Mouse (Mus musculus): ENCODE results near the gene Cit.

DNA sequence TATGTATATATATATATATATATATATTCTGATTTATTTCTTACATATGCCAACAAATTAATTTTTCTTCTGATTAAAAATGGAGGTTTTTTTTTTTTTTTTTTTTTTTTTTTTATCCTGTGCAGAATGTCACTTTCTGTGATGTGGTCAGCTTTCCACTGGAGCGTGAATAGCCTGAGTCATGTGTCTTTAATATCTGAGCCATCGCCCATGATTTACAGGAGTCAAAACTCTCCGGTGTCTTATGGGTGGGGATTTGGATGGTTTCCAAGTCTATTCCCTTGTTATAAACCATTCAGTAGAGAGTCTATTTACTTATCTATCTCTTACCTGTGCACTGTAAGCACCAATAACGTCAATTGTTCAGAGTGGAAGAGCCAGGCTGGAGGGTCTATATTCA is 27.9 kb downstream of the Cit start:
- no peak for TF ChIP-seq CTCF (IDR thresholded peaks at IDR 0.05)
- no peak for TF ChIP-seq POLR2A (IDR thresholded peaks at IDR 0.05; ENCODE audit: insufficient read depth, low read depth, low read length)
- no peak for TF ChIP-seq EP300 (IDR thresholded peaks at IDR 0.05; ENCODE audit: insufficient read depth, low read depth, low read length)

Measured in heart, adult 2 months (tissue).